Mouse (Mus musculus) layer of hippocampus, postnatal 36 days (tissue): ENCODE data around the gene BC048507. TPM values are rescaled to one million over a fixed set of nuclear protein-coding genes. Genes with fewer than 3 reads are reported as not detected.
"Not testable (repeated sequence)": the region's sequence is repeated elsewhere in the genome, so short reads cannot be mapped to it uniquely, and the experiment has no call there.

Source experiments
- DNase-seq, 2 experiments: peaks; one replicate each; pipeline ENCODE4 v3.0.0; 2022
- total RNA-seq, 2 experiments: library from RNA; stranded (reverse); gene quantifications; 2 replicates each; pipeline ENCODE4 v1.2.3; 2021

Gene BC048507
- total RNA-seq, result not detected

DNA sequence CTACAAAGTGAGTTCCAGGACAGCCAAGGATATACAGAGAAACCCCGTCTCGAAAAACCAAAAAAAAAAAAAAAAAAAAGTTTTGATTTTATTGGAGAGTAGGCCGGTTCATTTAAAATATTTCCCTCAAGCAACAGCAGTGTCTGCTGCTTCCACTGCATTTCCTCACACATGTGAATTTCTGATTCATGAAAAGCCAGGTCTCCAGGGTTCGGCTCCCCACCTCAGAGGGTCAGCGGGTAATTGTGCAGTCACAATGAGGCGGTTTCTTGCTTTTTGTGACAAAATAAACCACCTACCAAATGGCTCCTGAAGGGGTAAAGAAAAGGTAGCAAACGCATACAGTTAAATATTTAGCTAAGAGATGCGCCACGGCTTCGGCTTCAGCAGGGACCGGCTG is at the start of gene BC048507:
TSS of gene BC048507 (plus strand) at position 301 of the 400 bp plus-strand sequence.
- DNase-seq, result no peak

DNA sequence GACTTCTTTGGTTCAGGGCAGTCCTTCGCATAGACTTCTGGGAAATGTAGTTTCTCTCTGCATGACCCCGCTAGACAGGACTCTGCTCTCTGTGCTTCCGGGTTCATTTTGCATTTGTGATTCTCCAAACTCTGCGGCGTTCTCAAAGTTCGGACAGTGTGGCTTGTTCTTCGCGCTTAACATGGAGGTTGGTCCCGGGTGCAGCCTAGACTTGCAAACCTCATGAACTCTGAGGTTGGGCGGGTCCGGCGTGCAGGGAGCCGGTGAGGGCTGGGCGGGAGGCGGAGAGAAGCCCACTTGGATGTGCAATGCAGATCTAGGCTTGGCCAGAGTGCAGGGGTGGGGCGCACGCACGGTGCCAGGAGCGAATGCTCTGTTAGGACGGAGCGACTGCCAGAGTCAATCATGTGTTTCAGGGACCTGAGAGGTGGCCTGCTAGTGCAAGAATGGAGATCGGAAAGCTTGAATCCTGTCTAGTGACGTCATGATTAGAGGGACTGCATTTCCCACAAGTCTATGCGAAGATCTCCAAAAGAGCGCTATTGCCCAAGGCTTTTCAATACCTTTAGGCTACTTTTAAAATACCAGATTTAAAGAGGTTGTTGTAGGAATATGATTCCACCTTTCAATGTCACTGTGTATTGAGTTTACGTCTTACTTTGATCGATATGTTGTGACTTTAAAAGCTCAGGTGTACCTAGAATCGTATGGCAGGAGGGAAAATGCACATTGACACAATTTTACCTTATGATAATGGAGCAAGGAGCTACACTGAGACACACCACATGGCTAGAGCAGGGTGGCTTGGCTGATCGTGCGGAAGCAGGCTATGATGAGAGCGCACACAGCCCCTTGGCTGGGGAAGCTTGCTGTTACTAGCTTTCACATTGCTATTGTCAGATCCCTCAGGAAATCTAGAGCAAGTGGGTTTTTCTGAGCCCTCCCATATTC is 49.1 kb upstream of the BC048507 start, which contains the start of gene Zfp273:
TSS of gene Zfp273 (plus strand) at position 31 of the 951 bp plus-strand sequence.
- peak; percentile 79 to 83 for DNase-seq

DNA sequence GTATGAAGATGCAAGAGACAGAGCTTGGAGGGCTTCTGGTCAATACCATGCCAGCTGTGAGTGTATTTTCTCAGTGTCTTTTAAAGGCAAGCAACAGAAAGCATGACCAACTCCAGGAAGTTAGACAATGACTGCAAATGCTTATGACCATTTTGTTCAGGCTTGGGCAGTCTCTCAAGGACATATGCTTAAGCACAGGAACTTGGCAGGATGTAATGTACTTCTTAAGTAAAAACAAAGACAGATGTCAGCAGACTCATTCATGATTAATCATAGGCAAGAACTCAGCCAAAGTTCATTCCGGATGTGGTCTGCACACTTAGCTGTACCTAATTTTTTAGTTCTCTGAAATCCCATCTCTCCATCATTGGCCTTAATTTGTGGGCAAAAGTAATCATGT is 44.5 kb upstream of the BC048507 start:
- peak in 1 of 2 experiments; percentile 23 for DNase-seq

DNA sequence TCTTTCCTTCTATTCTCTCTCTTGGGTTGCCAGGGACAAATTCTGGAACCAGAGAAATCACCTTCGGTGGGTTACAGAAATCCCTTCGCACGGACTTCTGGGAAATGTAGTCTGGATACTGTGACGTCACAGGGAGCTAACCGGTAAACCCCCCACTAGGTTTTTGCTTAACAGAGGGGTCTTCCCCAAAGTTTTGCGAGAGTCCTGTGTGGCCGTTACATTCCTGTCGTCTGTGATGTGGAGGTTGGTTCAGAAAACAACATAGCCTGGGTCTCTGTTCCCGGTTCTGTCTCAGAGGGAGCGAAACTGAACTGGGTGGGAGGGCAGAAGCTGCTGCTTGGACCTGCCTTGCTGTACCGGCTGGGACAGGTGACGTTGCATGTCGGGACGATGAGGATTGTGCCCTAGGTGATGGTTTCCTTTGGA is 32.2 kb upstream of the BC048507 start, which contains the start of gene Gm10037:
TSS of gene Gm10037 (plus strand) at position 196 of the 426 bp plus-strand sequence.
- peak; percentile 63 to 64 for DNase-seq

DNA sequence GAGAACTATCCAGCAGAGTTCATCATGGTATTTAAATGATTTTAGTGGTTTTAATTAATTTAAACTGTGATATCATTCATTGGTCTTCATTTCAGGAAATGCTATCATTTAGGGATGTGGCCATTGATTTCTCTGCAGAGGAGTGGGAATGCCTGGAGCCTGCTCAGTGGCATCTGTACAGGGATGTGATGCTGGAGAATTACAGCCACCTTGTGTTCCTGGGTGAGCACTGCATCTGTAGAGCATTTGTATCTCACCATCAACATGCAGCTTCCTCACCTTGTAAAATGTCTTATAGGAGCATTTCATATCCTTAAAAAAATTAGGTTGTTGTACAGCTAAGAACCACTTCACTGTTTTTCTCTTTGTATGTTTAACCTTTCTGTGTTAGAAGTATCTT is 30.0 kb upstream of the BC048507 start:
- DNase-seq, result not testable (repeated sequence)

DNA sequence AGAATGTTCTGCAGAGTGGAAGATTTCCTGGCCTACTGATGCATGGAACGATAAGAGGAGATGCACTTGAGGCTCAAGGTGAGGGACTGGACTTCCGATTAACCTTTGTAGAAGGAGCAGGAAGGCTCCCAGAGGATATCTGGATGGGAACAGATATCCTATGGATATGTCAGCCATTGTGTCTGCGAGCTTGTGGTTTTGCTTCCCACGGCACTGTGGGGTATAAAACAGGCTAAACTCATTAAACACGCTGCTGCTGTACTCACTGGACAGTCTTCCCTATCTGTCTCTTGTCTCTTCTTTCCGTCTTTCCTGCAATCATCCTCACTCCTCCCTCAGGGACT is 19.4 kb upstream of the BC048507 start:
- no peak for DNase-seq

DNA sequence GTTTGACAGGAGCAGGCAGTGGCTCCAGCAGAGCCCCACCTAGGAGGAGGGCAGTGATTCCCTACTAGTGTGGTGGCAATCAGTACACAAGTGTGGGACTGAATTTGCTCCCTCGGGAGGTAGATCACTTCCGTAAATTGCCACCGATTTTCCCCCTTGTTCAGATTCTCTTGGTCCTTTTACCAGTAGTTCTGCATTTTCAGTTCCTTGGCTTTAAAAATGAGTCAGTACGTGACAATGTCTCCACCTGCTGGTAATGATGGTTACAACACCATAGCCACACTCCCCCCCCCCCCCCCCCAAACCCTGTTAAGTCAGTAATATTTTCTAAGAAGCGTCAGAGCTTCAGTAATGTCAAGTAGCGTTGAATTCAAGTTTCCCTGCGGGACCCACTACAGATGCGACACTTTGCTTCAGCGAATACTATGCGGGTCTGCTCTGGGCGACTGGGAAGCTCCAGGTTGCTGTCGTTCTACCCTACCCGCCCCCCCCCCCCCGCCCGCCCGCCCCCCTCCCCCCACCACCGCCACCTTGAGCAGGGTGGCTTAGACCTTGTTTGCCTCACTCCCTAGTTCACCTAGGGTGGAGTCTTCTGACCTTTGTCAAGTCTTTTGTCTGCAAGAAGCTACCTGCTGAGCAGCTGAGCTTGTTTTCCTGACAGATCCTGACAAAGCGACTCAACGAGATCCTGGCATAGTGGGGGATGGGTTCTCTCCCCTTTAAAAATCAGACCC is 18.8 kb upstream of the BC048507 start:
- DNase-seq, result peak; percentile 28 to 51

DNA sequence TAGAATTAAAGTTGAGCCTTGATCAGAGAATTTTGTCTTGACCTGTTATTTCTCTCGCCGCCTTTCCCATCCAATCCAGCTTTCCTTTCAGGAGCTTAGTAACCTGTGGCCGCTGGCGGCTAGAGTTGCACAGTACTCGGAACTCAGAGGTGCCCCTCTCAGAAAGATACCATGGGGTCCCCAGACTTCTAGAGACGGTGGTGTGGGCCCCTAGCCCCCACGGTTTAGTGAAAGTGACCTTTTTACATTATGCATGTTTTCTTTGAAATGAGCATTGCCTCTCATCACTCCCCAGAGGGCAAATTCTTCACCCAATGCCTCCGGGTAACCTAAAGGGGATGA is 18.3 kb upstream of the BC048507 start:
- DNase-seq, result peak in 1 of 2 experiments; percentile 15

DNA sequence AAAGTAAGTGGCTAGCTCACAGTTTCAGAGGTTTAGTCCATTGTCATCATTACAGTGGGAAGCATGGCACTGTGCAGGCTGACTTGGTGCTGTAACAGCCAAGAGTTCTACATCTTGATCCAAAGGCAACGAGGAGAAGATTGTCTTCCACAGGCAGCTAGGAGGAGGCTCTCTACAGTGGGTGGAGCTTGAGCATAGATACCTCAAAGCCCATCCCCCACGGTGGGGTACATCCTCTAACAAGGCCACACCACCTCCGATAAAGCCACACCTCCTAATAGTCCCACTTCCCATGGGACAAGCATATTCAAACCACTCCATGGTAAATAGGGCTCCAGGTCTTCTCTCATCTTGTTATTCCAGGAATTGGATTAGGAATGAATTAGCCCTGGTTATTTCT is 12.8 kb upstream of the BC048507 start:
- no peak for DNase-seq

DNA sequence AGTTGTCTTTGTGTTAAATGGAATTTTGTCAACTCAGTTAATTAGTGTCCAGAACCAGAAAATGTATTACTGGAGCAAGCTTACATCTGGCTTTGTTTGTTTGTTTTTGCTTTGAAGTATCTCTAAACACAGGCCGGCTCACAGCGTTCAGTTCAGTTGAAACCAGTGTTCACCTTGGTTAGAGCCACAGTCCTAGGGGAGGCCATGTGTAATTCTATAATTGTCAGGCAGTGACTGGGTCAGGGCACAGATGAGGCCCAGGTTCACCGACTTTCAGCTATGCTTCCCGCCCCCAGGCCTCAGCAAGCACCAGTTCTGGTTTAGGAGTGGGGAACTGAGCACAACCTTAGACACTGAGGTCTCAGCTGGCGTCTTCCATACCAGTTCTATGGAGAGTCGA is 10.0 kb upstream of the BC048507 start:
- DNase-seq, result no peak

DNA sequence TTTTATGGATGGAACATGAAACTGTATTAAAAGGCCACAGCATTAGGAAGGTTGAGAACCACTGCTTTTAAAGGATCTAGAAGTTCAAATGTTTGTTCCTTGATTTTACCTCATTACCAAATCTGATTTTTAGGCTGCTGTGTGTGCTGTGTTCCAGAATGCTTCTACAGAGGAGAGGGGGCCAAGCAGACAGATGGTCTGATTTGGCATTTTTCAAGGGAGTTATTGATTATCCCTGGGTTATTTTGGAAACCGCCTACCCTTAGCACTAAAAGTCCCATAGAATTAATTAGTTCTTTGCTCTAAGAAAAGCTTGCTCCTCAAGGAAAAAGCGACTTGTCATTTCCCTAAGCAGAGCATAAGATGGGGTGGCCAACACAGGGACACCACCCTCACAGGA is 9.1 kb upstream of the BC048507 start:
- peak; percentile 12 to 35 for DNase-seq

DNA sequence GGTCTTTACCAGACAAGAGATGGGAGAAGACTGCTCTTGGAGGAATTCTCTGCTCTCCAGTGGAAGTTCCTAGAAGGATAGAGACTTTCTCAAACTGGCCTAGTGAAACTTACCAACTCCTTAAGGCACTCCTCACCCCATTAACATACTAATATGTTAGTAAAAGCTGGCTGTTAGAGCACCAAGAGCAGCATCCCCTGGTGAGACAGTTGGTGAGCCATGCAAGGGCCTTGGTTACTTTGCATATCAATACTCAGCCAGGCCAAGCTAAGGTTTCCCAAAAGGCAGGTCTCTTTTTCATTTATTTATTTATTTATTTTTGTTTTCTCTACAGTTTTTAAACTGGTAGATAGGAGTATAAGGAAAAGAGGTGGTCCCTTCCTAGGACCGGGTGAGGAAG is 5.8 kb upstream of the BC048507 start:
- no peak for DNase-seq

DNA sequence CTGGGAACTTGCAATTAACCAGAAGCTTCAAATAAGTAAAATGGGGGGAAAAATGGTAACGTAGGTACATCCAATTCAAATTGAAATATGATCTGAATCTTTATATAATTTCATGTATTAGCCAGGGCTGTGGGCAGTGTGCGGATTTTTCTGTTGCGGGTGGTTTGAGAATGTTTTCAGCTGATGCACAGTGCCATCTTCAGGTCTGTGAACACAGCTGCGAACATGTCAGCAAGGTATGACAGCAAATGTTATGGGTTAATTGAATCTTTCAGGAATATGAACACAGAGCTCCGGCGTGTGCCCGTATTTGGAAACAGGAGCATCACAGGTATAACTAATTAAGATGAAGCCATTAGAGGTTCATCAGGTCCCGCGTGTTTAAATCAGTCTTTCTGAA is 618 bp upstream of the BC048507 start:
- no peak for DNase-seq

DNA sequence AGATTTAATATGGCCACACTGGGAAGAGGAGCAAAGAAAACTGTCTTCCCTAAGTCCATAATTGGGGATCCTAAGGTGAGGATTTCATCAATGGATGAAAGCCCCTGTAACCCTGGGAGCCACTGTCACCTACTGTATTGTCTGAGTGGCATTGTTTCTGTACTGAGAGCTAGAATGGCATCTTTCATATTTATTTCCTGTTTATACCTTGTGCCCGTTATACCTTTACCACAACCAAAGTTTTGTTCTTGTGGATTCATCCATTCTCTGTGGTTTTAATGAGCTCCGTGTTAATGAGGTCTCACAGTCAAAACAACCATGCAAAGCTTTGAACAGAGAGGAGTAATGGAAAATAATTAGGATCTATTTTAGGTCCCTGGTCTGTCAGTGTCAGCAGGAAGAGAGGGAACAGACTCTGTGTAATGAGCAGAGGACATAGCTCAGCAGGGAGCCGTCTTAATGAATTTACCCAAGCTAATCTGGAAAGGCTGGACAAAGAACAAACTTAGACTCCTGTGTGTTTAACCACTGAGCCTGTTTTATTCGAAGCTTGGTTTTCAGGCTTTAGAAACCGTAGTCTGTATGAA is 1.7 kb downstream of the BC048507 start:
- DNase-seq, result no peak

DNA sequence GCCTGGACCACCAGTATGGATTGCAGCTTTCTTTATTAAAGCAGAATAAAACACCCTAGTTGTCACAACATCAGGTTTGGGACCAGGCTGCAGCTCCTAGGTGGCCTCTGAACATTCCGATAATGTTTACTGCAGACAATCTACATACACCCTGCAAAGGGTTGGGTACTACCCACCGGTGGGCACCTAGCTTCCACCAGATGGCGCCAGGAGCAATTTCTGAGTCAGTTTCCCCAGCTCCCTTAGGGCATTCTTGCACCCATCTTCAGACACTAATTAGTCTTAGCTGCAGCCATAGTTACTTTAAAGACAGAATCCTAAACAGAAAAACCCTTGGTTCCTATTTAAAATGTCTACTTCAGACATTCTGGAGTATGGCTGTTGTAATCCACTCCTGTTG is 4.8 kb downstream of the BC048507 start:
- no peak for DNase-seq

DNA sequence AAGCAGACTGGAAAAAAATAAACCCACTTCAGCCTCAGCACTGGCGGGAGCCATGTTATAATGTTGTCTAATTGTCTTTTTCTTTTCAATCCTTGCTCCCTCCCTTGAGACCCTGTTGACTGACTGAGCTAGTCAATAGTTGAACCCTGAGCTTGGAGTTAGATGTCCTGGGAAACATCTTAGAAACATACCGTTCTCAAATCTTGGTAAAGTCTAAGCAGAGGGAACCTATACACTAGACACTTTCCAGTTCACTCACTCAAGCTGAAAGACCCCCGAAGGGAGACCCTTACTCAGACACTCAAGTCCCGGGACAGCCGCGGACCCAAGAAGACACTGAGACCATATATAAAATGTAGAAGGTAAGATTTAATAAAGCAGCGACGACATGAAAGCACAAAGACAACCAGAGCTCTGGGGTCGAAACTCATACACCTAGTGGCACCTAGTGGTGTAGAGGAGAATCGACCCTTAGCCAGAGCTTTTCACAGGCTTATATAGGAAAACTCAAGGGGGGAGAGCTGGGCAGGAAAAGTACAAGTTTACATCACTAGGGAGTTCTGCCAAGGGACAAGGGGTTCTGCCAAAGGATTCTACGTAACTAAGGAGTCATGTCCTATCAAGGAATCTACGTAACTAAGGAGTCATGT is 13.0 kb downstream of the BC048507 start:
- DNase-seq, result not testable (repeated sequence)

DNA sequence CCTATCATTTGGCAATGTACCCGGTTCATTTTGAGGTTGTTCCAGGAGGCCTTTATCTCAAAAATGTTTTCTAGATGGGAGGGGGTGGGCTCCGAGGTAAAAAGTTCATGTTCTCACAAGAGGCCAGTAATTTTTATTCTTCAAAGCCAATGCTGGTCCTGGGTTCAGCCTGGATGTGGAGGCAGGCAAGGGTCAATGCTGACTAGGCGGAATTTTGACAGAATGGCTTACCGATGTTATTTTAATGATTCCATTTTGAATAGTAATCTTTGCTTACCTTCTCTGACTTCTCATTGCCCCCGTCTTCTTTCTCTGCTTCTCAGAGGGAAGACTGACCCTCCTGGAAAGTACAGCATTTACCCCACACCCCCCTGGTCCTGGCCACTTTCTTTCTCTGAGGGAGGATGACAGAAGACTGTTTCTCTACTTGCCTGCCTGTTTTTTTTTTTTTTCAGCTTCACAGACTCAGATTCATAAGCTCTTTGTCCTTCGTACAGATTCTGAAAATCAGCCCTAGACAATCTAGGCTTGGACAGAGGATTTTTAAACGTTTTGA is 13.7 kb downstream of the BC048507 start:
- DNase-seq, result no peak

DNA sequence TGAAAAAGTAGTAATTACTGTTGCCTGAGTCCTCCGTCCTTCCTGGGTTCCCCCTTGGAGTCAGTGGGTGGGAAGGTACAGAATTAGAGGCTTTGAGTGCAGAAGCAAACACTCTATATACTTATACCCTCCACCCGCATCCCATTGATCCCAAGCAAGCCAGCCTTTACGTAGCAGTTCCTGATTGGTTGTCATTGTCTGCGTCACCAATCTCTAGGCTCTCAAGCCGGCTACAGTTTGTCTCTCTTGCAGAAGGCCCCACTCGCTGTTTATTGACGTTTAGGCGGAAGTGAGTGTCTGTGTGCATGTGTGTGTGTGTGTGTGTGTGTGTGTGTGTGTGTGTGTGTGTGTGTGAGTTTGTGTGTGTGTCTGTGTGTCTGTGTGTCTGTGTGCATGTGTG is 20.8 kb downstream of the BC048507 start:
- DNase-seq, result no peak

DNA sequence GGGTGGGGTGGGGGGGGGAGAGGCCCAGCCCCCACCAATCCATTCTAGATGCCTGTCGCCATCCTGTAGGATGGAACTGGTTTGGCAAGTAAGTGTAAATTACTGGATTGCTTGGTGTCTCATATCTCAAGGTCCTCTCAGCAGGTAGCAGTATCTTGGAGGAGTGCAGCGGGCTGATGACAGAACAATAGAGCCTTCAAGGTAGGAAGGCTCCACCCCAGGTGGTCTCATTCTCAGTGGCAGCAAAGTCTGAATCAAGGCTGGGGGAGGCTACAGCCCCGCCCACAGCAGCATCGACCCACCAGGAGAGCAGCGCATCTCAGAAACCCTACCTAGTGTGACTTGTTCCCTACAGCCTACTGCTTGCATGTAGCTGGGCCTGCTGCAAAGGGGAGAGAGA is 46.6 kb downstream of the BC048507 start:
- no peak for DNase-seq
